Mouse (Mus musculus): ENCODE results near the gene Ptpn13. TPM values are rescaled to one million over a fixed set of nuclear protein-coding genes. Genes with fewer than 3 reads are reported as not detected.

Ptpn13 gene
- total and polyA plus RNA-seq, 2 experiments from 2014 or later, result 2.6 to 14.1 TPM

- TF ChIP-seq CTCF (IDR thresholded peaks at IDR 0.05), result no peak
- H3K4me2 ChIP-seq (ENCODE audit: low read depth, low read length, poor library complexity, severe bottlenecking), result no peak overlapping the region
- peak; percentile 71; the same call in 1 of the 2 replicates for ATAC-seq (ENCODE audit: low FRiP score)
- H3K4me3 ChIP-seq (ENCODE audit: low read depth, low read length), result no peak overlapping the region
- H3K9ac ChIP-seq (replicated peaks; ENCODE audit: low read length, poor library complexity, severe bottlenecking), result no peak overlapping the region
- peak; percentile 37 for DNase-seq (ENCODE audit: low spot score)
- no peaks in the 10 kb centered on the region for H3K9me3 ChIP-seq (ENCODE audit: low read length)
- H3K36me3 ChIP-seq (ENCODE audit: insufficient read depth, low read length), result no peaks in the 10 kb centered on the region
- peaks cover 4% of the 10 kb centered on the region; the same call in 1 of the 2 replicates for H3K4me1 ChIP-seq (ENCODE audit: insufficient read depth, low read length)
- no peaks in the 10 kb centered on the region for H3K27me3 ChIP-seq (ENCODE audit: insufficient read depth, low read length)
- 47% methylated on average over 14 of the region's 14 CpGs for WGBS
- no peak overlapping the region; the same call in 1 of the 2 replicates for H3K27ac ChIP-seq (ENCODE audit: low read depth, low read length)
Observed at GRCm38 (mm10) chr5:103596467-103597146, 171.6 kb downstream of the Ptpn13 start.

- Histone ChIP-seq H3K27ac (ENCODE audit: low read depth, low read length) (no peak overlapping the region), H3K4me3 (ENCODE audit: low read depth, low read length) (no peak overlapping the region), H3K9ac (replicated peaks; ENCODE audit: low read length, poor library complexity, severe bottlenecking) (no peak overlapping the region), H3K9me3 (ENCODE audit: low read length) (no peaks in the 10 kb centered on the region), H3K27me3 (ENCODE audit: insufficient read depth, low read length) (no peaks in the 10 kb centered on the region), H3K4me1 (ENCODE audit: insufficient read depth, low read length) (peaks cover 4% of the 10 kb centered on the region; the same call in 1 of the 2 replicates), H3K4me2 (ENCODE audit: low read depth, low read length, poor library complexity, severe bottlenecking) (no peak overlapping the region), H3K36me3 (ENCODE audit: insufficient read depth, low read length) (no peaks in the 10 kb centered on the region)
- DNase-seq (ENCODE audit: low spot score), result no peak
- WGBS, result 73% methylated on average over 6 of the region's 6 CpGs
- TF ChIP-seq CTCF (IDR thresholded peaks at IDR 0.05), result no peak
- ATAC-seq (ENCODE audit: low FRiP score), result no peak
Observed at GRCm38 (mm10) chr5:103597604-103598003, 172.6 kb downstream of the Ptpn13 start.

- H3K27me3 ChIP-seq (ENCODE audit: insufficient read depth, low read length), result no peaks in the 10 kb centered on the region
- H3K27ac ChIP-seq (ENCODE audit: low read depth, low read length), result no peak overlapping the region
- ATAC-seq (ENCODE audit: low FRiP score) (no peak), DNase-seq (ENCODE audit: low spot score) (no peak)
- no peak overlapping the region for H3K4me2 ChIP-seq (ENCODE audit: low read depth, low read length, poor library complexity, severe bottlenecking)
- H3K4me1 ChIP-seq (ENCODE audit: insufficient read depth, low read length), result peaks cover 4% of the 10 kb centered on the region; the same call in 1 of the 2 replicates
- H3K9ac ChIP-seq (replicated peaks; ENCODE audit: low read length, poor library complexity, severe bottlenecking), result no peak overlapping the region
- TF ChIP-seq CTCF (IDR thresholded peaks at IDR 0.05), result no peak
- H3K36me3 ChIP-seq (ENCODE audit: insufficient read depth, low read length), result no peaks in the 10 kb centered on the region
- no peak overlapping the region for H3K4me3 ChIP-seq (ENCODE audit: low read depth, low read length)
- WGBS, result 92% methylated on average over 9 of the region's 9 CpGs
- H3K9me3 ChIP-seq (ENCODE audit: low read length), result no peaks in the 10 kb centered on the region
Observed at GRCm38 (mm10) chr5:103598264-103598663, 173.3 kb downstream of the Ptpn13 start.

DNA sequence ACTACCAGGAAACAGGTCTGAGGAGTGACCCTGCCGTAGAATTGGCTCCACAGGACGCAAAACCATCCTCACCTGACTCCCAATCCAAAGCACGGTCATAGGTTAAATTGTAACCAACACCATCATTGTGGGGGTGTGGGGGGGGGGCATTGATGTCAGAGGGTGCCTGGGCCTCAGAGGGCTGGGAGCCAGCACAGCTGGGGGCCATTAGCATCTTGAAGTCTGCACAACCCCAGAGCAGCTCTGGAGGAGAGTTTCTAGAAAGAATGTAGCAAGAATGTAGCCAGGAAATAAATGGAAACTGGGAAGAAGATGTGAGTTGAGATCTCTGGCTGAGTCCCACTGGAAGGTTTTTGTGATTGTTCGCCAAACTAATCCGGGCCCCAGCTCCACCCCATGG lies 173.9 kb downstream of the Ptpn13 start:
- Histone ChIP-seq H3K4me3 (ENCODE audit: low read depth, low read length) (no peak overlapping the region), H3K36me3 (ENCODE audit: insufficient read depth, low read length) (no peaks in the 10 kb centered on the region), H3K4me2 (ENCODE audit: low read depth, low read length, poor library complexity, severe bottlenecking) (no peak overlapping the region), H3K4me1 (ENCODE audit: insufficient read depth, low read length) (peaks cover 4% of the 10 kb centered on the region; the same call in 1 of the 2 replicates), H3K27me3 (ENCODE audit: insufficient read depth, low read length) (no peaks in the 10 kb centered on the region), H3K9me3 (ENCODE audit: low read length) (no peaks in the 10 kb centered on the region), H3K27ac (ENCODE audit: low read depth, low read length) (no peak overlapping the region), H3K9ac (replicated peaks; ENCODE audit: low read length, poor library complexity, severe bottlenecking) (no peak overlapping the region)
- ATAC-seq (ENCODE audit: low FRiP score) (no peak), DNase-seq (ENCODE audit: low spot score) (no peak)
- TF ChIP-seq CTCF (IDR thresholded peaks at IDR 0.05), result no peak
- 87% methylated on average over 5 of the region's 5 CpGs for WGBS

DNA sequence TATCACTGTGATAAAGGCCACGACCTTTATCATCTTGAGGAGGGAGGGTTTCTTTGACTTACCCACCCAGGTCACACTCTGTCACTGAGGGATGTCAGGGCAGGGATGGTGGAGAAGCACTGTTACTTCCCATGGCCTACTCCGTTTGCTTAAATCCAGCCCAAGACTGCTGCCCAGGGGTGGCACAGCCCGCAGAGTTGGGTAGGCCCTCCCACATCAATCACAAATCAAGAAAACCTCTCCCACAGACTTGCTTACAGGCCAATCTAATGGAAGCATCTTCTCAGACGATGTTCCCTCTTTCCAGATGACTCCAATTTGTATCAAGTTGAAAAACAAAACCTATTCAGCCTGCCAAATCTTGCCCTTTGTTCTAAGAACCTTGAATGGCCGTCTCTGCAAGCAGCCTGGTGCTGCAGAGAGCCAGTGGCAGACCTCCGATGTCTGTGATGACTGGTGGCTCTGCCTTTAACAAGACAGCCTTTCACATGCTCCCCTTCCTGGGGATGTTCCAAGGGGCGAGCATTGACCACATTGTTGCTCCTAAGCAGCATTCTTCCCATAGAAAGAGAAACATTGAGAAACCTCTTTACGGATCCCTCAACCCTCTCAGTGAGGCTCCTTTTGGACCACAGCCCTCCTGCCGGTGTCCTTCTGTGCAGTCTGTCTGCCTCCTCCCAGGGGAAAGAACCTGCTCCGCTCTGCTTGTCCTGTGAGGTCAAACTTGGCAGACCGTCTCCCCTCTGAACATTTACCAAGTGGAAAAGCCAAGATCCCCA lies 178.3 kb downstream of the Ptpn13 start:
- peak; percentile 71 for DNase-seq (ENCODE audit: low spot score)
- Histone ChIP-seq H3K4me1 (ENCODE audit: insufficient read depth, low read length) (no peaks in the 10 kb centered on the region), H3K27ac (ENCODE audit: low read depth, low read length) (no peak overlapping the region), H3K4me2 (ENCODE audit: low read depth, low read length, poor library complexity, severe bottlenecking) (no peak overlapping the region), H3K9me3 (ENCODE audit: low read length) (no peaks in the 10 kb centered on the region), H3K4me3 (ENCODE audit: low read depth, low read length) (no peak overlapping the region), H3K9ac (replicated peaks; ENCODE audit: low read length, poor library complexity, severe bottlenecking) (no peak overlapping the region), H3K36me3 (ENCODE audit: insufficient read depth, low read length) (no peaks in the 10 kb centered on the region), H3K27me3 (ENCODE audit: insufficient read depth, low read length) (no peaks in the 10 kb centered on the region)
- WGBS, result 41% methylated on average over 11 of the region's 11 CpGs
- TF ChIP-seq CTCF (IDR thresholded peaks at IDR 0.05), result no peak
- ATAC-seq (ENCODE audit: low FRiP score), result peak; percentile 65

- H3K27me3 ChIP-seq (ENCODE audit: insufficient read depth, low read length), result no peaks in the 10 kb centered on the region
- 86% methylated on average over 7 of the region's 7 CpGs for WGBS
- H3K4me1 ChIP-seq (ENCODE audit: insufficient read depth, low read length), result no peaks in the 10 kb centered on the region
- H3K27ac ChIP-seq (ENCODE audit: low read depth, low read length), result no peak overlapping the region
- H3K4me2 ChIP-seq (ENCODE audit: low read depth, low read length, poor library complexity, severe bottlenecking), result no peak overlapping the region
- DNase-seq (ENCODE audit: low spot score) (no peak), ATAC-seq (ENCODE audit: low FRiP score) (no peak)
- H3K36me3 ChIP-seq (ENCODE audit: insufficient read depth, low read length), result no peaks in the 10 kb centered on the region
- no peak overlapping the region for H3K9ac ChIP-seq (replicated peaks; ENCODE audit: low read length, poor library complexity, severe bottlenecking)
- TF ChIP-seq CTCF (IDR thresholded peaks at IDR 0.05), result no peak
- H3K9me3 ChIP-seq (ENCODE audit: low read length), result no peaks in the 10 kb centered on the region
- H3K4me3 ChIP-seq (ENCODE audit: low read depth, low read length), result no peak overlapping the region
Observed at GRCm38 (mm10) chr5:103605707-103606106, 180.7 kb downstream of the Ptpn13 start.

All from midbrain, postnatal 0 days (tissue).